Mouse (Mus musculus): Measurements from ENCODE around the gene Cacna2d2.

DNA sequence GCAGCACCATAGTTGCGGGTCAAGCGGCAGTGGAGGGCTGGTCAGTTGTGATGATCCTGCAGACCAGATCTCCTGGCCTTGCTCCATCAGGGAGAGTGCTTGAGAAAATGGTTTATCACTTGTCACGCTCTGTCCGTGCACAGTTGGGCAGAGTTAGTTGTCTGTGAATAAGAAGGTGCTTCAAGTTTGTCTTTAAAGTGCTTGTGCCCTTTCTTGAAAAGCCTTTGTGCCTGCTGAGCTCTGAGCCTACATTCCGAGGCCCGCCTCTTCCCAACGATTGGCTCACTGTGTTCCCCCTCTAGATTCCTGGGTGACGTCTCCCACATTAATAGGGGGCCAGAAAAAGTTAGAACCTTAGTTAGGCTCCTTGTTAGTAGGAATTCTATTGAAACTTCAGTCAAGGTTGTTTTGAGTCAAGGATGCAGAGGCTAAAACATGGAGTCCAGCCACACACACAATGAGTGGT, 152.5 kb downstream of the Cacna2d2 start:
- TF ChIP-seq CTCF (IDR thresholded peaks at IDR 0.05; ENCODE audit: control insufficient read depth, insufficient read depth, insufficient replicate concordance, low read depth, low read length), result no peak
- no peak; the same call in 1 of the 2 replicates for TF ChIP-seq POLR2A (IDR thresholded peaks at IDR 0.05; ENCODE audit: control insufficient read depth, low read depth, low read length)
